Mouse (Mus musculus): ENCODE results near the gene Flrt1. TPM values are rescaled to one million over a fixed set of nuclear protein-coding genes. Genes with fewer than 3 reads are reported as not detected.

The Flrt1 gene
- polyA plus RNA-seq, 1 experiment, result not detected

- Histone ChIP-seq H3K27ac (ENCODE audit: insufficient read depth, low read depth, low read length) (peak overlapping the region; percentile 4; the same call in 1 of the 2 replicates), H3K4me3 (ENCODE audit: insufficient read depth, low read length) (no peak overlapping the region)
- TF ChIP-seq CTCF (IDR thresholded peaks at IDR 0.05; ENCODE audit: low read depth, low read length) (no peak), POLR2A (IDR thresholded peaks at IDR 0.05; ENCODE audit: borderline replicate concordance, low read depth, low read length) (no peak)
These were observed 39.3 kb downstream of the Flrt1 start for GRCm38 (mm10) chr19:7066034-7066827.

GRCm38 (mm10) chr19:7064571-7064970, 41.0 kb downstream of the Flrt1 start:
- peak; percentile 88 for TF ChIP-seq CTCF (IDR thresholded peaks at IDR 0.05; ENCODE audit: low read depth, low read length)
- no peak for TF ChIP-seq POLR2A (IDR thresholded peaks at IDR 0.05; ENCODE audit: borderline replicate concordance, low read depth, low read length)
- Histone ChIP-seq H3K4me3 (ENCODE audit: insufficient read depth, low read length) (no peak overlapping the region), H3K4me1 (ENCODE audit: control insufficient read depth, insufficient read depth, low read length) (peaks cover 12% of the 10 kb centered on the region), H3K27ac (ENCODE audit: insufficient read depth, low read depth, low read length) (no peak overlapping the region)

More at GRCm38 (mm10) chr19:7066034-7066827, 39.3 kb downstream of the Flrt1 start:
- H3K4me1 ChIP-seq (ENCODE audit: control insufficient read depth, insufficient read depth, low read length), result peaks cover 12% of the 10 kb centered on the region

DNA sequence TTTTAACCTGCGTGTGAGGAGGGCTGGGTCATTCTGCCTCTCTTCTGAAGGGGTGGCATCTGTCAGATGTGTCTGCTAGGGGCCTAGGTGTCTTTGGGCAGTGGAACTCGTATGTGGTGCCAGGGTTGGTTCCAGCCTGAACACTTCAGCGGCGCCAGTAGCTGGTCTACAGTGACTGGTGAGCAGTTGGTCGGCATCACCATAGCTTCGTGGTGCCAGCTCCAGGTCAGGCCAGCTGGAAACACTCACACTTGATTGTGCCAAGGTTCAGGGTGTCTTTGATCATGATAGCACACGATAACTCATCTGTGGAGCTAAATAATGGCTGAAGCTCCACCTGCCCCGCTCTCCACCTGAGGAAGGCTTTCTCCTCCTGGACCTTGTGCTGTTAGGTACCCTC, 42.6 kb downstream of the Flrt1 start:
- H3K4me1 ChIP-seq (ENCODE audit: control insufficient read depth, insufficient read depth, low read length), result peaks cover 17% of the 10 kb centered on the region
- TF ChIP-seq CTCF (IDR thresholded peaks at IDR 0.05; ENCODE audit: low read depth, low read length) (no peak), POLR2A (IDR thresholded peaks at IDR 0.05; ENCODE audit: borderline replicate concordance, low read depth, low read length) (no peak)
- H3K4me3 ChIP-seq (ENCODE audit: insufficient read depth, low read length), result no peak overlapping the region
- no peak overlapping the region for H3K27ac ChIP-seq (ENCODE audit: insufficient read depth, low read depth, low read length)

GRCm38 (mm10) chr19:7062110-7062509, 43.4 kb downstream of the Flrt1 start:
- Histone ChIP-seq H3K27ac (ENCODE audit: insufficient read depth, low read depth, low read length) (no peak overlapping the region), H3K4me1 (ENCODE audit: control insufficient read depth, insufficient read depth, low read length) (peaks cover 18% of the 10 kb centered on the region), H3K4me3 (ENCODE audit: insufficient read depth, low read length) (no peak overlapping the region)
- TF ChIP-seq POLR2A (IDR thresholded peaks at IDR 0.05; ENCODE audit: borderline replicate concordance, low read depth, low read length) (no peak), CTCF (IDR thresholded peaks at IDR 0.05; ENCODE audit: low read depth, low read length) (no peak)

DNA sequence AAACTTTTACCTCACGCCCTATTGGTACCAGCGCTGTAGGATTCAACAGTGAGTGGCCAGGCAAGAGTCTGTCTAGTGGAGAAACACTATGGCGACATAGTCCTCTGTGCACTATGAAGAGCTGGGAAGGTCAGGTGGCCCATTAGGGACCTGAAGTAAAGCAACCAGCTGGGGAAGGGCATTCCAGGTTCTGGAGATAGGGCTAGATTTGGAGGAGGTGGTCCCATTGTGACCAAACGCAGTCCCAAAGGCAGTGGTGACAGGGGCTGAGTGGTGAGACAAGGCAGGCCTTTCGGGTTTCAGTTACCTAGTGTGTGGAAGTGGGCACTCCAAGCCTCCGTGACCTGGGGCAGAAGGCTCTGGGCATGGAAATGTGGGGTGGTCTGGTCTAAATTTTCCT, 47.0 kb downstream of the Flrt1 start:
- no peak overlapping the region for H3K4me3 ChIP-seq (ENCODE audit: insufficient read depth, low read length)
- no peak overlapping the region for H3K27ac ChIP-seq (ENCODE audit: insufficient read depth, low read depth, low read length)
- TF ChIP-seq POLR2A (IDR thresholded peaks at IDR 0.05; ENCODE audit: borderline replicate concordance, low read depth, low read length) (no peak), CTCF (IDR thresholded peaks at IDR 0.05; ENCODE audit: low read depth, low read length) (no peak)
- H3K4me1 ChIP-seq (ENCODE audit: control insufficient read depth, insufficient read depth, low read length), result peaks cover 18% of the 10 kb centered on the region

DNA sequence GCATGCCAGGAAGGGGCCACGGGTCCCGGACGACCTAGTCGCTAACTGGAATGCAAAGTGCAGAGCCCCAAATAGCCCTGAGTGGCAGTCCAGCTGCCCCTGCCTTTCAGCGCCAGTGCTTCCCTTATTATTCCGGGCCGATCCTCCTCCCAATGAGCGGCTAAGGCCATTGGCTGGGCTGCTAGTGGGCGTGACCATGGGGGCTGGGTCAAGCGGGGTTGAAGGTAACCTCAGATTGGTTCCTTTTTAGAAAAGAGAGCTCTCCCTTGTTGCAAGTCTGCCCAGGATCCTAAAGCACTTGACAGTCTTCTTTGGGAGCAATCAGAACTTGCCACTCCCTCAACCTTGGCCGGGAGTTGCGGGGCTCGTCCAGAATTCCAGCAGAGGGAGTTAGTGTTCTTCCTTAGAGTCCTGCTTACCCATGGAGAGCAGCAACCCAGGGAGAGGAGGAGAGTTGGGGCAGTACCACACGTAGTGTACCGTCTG, 47.8 kb downstream of the Flrt1 start:
- TF ChIP-seq CTCF (IDR thresholded peaks at IDR 0.05; ENCODE audit: low read depth, low read length) (no peak), POLR2A (IDR thresholded peaks at IDR 0.05; ENCODE audit: borderline replicate concordance, low read depth, low read length) (peak; percentile 95; the same call in 1 of the 2 replicates)
- peaks cover 18% of the 10 kb centered on the region for H3K4me1 ChIP-seq (ENCODE audit: control insufficient read depth, insufficient read depth, low read length)
- peak overlapping the region; percentile 37 for H3K27ac ChIP-seq (ENCODE audit: insufficient read depth, low read depth, low read length)

DNA sequence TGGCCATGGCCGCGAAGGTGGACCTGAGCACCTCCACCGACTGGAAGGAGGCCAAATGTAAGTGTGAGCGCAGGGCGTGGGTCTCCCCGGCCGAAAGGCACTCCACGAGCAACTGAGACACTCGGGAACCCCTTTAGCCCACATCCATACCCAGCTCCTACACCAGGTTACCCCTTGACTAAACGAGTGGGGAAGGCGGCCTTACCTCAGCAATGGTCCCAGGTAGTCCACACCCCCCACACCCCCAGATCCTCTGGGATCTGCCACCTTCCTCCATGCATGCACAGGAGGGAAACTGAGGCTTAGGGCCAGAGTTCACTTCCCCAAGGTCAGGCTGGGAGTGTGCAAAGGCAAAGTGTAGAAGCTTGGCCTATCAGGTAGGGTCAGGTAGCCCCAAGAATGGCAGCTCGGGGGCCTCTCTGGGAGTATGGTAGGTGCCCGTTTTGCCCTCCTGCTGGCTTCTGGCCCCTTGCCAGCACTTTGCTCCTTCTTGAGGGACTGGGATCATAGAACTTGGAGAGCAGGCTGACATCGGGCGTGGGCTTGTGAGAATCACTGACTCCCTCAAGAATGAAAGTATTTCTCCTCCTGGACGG, 48.3 kb downstream of the Flrt1 start:
- TF ChIP-seq POLR2A (IDR thresholded peaks at IDR 0.05; ENCODE audit: borderline replicate concordance, low read depth, low read length) (no peak), CTCF (IDR thresholded peaks at IDR 0.05; ENCODE audit: low read depth, low read length) (no peak)
- peak overlapping the region; percentile 28; the same call in 1 of the 2 replicates for H3K27ac ChIP-seq (ENCODE audit: insufficient read depth, low read depth, low read length)
- H3K4me3 ChIP-seq (ENCODE audit: insufficient read depth, low read length), result peak overlapping the region; percentile 74
- peaks cover 18% of the 10 kb centered on the region for H3K4me1 ChIP-seq (ENCODE audit: control insufficient read depth, insufficient read depth, low read length)

More for the DNA sequence above, 47.8 kb downstream of the Flrt1 start:
- H3K4me3 ChIP-seq (ENCODE audit: insufficient read depth, low read length), result peak overlapping the region; percentile 74

DNA sequence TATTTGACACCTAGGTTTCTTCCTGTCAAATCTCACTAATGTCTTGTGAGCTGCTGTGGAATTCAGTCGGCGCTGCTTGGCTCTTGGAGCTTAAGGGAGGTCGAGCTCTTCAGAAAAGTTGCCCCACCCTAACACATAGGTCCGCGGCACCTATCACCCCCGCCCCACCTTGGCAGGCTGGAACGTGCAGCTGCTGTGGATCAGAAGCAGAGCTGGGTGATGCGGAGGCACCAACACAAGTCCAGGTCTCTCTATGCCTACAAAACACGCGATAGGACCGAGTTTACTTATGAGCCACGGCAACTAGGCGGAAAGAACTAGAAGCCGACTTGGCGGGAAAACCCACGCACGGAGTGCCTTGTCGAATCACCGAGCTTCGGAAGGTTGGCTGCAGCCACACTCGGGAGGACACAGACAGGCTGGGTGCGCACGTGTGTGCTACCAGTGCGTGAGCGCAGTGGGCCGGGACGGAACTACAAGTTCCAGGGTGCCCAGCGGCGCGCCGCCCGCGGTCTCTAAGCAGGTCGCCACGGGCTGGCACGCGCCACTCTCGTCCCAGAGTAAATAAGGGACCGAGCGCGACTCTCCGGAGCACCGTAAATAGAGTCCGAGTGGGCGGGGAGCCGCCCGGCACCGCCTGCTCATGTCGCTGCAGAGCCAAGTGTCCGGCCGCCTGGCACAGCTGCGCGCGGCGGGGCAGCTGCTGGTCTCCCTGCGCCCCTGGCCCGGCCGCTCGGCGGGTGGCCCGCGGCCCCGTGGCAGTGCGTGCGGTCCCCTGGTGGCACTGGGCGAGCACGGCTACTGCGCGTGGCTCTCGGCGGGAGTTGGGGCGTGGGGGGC, 49.1 kb downstream of the Flrt1 start, which contains the start of gene Macrod1:
Gene Macrod1 (plus strand): TSS at position 563 of the 840 bp plus-strand sequence.
- no peak for TF ChIP-seq POLR2A (IDR thresholded peaks at IDR 0.05; ENCODE audit: borderline replicate concordance, low read depth, low read length)
- no peak for TF ChIP-seq CTCF (IDR thresholded peaks at IDR 0.05; ENCODE audit: low read depth, low read length)
- Histone ChIP-seq H3K27ac (ENCODE audit: insufficient read depth, low read depth, low read length) (peak within 1 kb of the TSS; percentile 28; the same call in 1 of the 2 replicates), H3K4me1 (ENCODE audit: control insufficient read depth, insufficient read depth, low read length) (peaks cover 18% of the 10 kb centered on the region), H3K4me3 (ENCODE audit: insufficient read depth, low read length) (peak within 1 kb of the TSS; percentile 74)

DNA sequence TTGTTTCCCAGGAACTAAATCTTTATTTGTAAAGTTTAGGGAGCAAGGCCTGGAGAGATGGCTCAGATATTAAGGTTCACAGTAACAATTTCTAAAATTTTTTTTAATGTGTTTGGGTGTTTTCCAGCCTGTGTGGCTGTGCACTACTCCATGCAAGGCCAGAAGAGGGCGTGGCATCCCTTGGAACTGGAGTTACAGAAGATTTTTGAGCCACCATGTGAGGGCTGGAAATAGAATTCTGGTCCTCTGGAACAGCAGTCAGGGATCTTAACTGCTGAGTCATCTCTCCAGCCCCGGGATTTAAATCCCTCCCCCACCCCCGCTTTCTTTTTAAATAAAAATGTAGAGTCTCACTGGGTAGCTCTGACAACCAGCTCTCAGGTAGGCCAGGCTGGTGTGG, 50.4 kb downstream of the Flrt1 start:
- Histone ChIP-seq H3K27ac (ENCODE audit: insufficient read depth, low read depth, low read length) (no peak overlapping the region), H3K4me3 (ENCODE audit: insufficient read depth, low read length) (no peak overlapping the region), H3K4me1 (ENCODE audit: control insufficient read depth, insufficient read depth, low read length) (peaks cover 18% of the 10 kb centered on the region)
- peak; percentile 24; the same call in 1 of the 2 replicates for TF ChIP-seq CTCF (IDR thresholded peaks at IDR 0.05; ENCODE audit: low read depth, low read length)
- TF ChIP-seq POLR2A (IDR thresholded peaks at IDR 0.05; ENCODE audit: borderline replicate concordance, low read depth, low read length), result no peak

Data from bone marrow macrophage, adult 2 months (primary cell).